Mouse (Mus musculus) megakaryocyte, embryonic 14.5 days (primary cell): Measurements from ENCODE around the gene Manbal. TPM values are rescaled to one million over a fixed set of nuclear protein-coding genes. Genes with fewer than 3 reads are reported as not detected.

Experiments
- H3K27me3 ChIP-seq: replicated peaks from 2 replicates; pipeline ENCODE3; 2012; ENCODE audit warnings: inconsistent platforms
- H3K36me3 ChIP-seq: replicated peaks from 2 replicates; pipeline ENCODE3; 2012; ENCODE audit warnings: low read length, inconsistent platforms, mixed read lengths
- H3K4me1 ChIP-seq: 2 replicates; pipeline ENCODE4 v1.6.1; 2012; ENCODE audit warnings: inconsistent platforms
- H3K4me3 ChIP-seq: replicated peaks from 2 replicates; pipeline ENCODE3; 2012; ENCODE audit warnings: moderate library complexity, mild to moderate bottlenecking, inconsistent platforms
- H3K9me3 ChIP-seq: 2 replicates; pipeline ENCODE4 v1.6.1; 2012; ENCODE audit warnings: inconsistent platforms
- FLI1 ChIP-seq: IDR thresholded peaks from 2 replicates; pipeline ENCODE4 v1.6.1; 2012; ENCODE audit warnings: low read length, inconsistent platforms, mixed read lengths
- GATA1 ChIP-seq: IDR thresholded peaks from 3 replicates; pipeline ENCODE4 v1.6.1; 2012; ENCODE audit warnings: mixed read lengths, low read length, inconsistent platforms, borderline replicate concordance
- polyA plus RNA-seq: library from polyadenylated mRNA; stranded (reverse); fragments of >175 nt; gene quantifications from 2 replicates; pipeline ENCODE4 v1.2.3, GENCODE M21; 2012; ENCODE audit warnings: low replicate concordance; ENCODE audit not compliant: insufficient read depth

Manbal gene
- polyA plus RNA-seq, 1 experiment: 42.3 TPM

DNA sequence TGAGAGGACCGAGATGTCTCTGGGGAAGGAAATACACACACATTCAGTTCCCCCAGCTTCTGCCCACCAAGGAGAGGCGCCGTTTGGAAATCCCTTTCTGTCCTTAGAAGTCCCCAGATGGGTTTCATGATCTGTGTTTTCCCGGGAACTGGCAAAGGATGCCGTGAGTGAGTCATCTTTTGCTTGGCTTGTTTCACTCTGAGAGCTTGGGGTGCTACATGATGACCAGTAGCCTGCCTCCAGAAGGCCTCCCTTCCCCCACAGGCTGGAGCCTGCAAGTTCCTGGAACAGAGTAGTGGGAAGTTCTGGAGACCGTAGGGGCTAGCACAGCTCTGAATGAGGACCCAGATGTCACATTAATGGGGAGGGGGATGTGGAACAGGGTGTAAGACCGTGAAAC lies 40.2 kb downstream of the Manbal start:
- Histone ChIP-seq H3K4me3 (no peak overlapping the region), H3K27me3 (peaks cover 47% of the 10 kb centered on the region), H3K9me3 (no peaks in the 10 kb centered on the region), H3K4me1 (peaks cover 66% of the 10 kb centered on the region), H3K36me3 (no peaks in the 10 kb centered on the region)
- no peak for TF ChIP-seq GATA1
- no peak for TF ChIP-seq FLI1

DNA sequence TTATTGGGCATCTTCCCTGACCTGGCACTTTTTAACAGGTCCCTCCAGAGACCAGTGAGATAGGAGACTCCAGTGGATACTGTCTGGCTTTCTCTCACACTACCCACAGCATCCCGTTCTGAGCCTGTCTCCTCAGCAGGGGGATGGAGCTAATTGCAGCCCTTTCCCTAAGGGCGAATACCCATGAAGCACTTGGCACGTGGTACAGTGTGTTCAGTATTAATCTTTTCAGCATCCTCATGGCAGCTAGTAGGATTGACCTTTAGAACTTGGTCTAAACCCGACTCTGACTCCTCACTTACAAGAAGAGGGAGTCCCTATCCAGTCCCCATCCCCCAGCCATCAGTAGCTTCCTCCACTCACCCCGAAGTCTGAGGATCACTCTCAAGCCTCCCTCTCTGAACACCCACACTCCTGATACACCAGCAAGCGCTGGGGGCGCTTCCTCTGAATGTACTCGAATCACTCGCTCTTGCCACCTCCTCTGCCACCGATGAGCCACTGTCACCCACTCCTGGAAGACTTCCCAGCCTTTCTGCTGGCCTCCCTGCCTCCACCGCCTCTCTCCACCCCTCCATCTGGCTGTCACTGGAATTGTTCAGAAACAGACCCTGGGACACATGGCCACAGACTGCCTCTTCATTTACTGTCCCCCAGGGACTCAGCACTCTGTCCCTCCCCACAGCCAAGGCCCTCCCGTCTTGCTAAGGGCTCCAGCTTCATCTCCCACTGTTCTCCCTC lies 42.6 kb downstream of the Manbal start:
- peaks cover 58% of the 10 kb centered on the region for H3K4me1 ChIP-seq
- H3K9me3 ChIP-seq: no peaks in the 10 kb centered on the region
- H3K36me3 ChIP-seq: no peaks in the 10 kb centered on the region
- TF ChIP-seq GATA1 (no peak), FLI1 (no peak)
- peaks cover 50% of the 10 kb centered on the region for H3K27me3 ChIP-seq
- no peak overlapping the region for H3K4me3 ChIP-seq

DNA sequence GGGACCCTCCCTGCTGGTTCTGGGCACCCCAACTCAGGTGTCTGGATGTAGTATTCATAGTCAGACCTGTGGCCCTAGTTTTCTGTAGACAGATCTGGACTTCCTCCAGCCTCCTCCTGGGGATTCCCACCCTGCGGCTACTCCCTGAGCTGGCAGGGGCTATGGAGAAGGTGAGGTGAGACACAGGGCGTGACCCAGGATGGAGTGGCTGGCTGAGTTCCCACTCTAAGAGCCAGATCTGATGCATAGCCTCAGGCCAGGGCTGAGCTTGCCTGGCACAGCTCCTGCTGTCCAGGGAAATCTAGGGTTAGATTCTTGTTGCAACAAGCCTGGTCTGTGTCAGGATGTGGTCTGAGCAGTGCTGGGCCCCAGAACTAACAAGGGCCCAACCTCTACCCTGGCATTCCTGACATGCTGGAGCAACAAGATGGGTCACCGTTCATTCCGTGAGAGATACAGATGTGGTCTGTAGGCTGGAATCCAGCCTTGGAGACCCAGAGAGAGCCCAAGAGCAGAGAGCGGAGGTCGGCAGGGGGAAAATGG lies 43.8 kb downstream of the Manbal start:
- peaks cover 46% of the 10 kb centered on the region for H3K4me1 ChIP-seq

DNA sequence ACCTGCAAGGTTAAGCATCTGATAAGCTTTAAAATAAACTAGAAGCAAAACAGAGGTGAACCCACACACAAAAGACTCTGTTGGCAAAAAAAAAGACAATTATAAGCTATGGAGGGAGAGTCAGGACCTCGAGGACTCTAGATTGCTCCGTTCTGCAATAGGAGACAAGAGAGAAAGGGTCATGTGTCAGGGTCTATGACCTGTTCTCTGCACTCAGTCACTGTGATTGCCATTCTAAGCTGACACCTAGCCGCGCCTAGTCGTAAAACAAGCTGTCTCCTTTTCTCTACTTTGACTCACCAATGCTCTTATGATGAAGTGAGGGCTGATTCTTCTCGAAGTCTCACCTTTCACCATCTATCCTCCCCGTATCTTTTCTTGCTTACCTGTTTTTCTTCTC lies 45.1 kb downstream of the Manbal start:
- Histone ChIP-seq H3K4me3 (no peak overlapping the region), H3K4me1 (peaks cover 45% of the 10 kb centered on the region), H3K9me3 (no peaks in the 10 kb centered on the region), H3K36me3 (no peaks in the 10 kb centered on the region), H3K27me3 (peaks cover 49% of the 10 kb centered on the region)
- TF ChIP-seq FLI1 (no peak), GATA1 (no peak)

More for the DNA sequence above, 43.8 kb downstream of the Manbal start:
- Histone ChIP-seq H3K27me3 (peaks cover 42% of the 10 kb centered on the region), H3K36me3 (no peaks in the 10 kb centered on the region), H3K4me3 (no peak overlapping the region), H3K9me3 (no peaks in the 10 kb centered on the region)
- TF ChIP-seq FLI1 (no peak), GATA1 (no peak)

DNA sequence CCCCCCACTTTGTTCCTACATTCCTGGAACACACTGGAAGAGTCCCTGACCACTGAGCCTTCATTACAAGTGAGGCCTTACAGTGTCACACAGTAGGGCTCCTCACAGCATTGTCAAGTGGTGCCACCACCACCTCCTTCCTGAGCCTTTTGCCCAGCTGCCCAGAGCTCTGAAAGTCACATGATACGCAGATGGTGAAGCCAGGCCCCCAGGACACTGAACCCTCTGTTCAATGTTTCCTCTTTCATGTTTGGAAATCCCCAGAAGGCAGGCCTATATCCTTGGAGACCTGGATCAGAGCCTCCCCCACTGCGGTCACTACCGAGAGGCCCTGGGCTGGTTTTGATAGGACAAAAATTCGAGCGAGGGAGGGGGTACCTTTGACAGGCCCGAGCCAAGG lies 49.8 kb downstream of the Manbal start:
- no peak overlapping the region for H3K4me3 ChIP-seq
- no peaks in the 10 kb centered on the region for H3K9me3 ChIP-seq
- H3K27me3 ChIP-seq: peaks cover 52% of the 10 kb centered on the region
- no peaks in the 10 kb centered on the region for H3K36me3 ChIP-seq
- H3K4me1 ChIP-seq: peaks cover 44% of the 10 kb centered on the region
- TF ChIP-seq GATA1 (no peak), FLI1 (no peak)

DNA sequence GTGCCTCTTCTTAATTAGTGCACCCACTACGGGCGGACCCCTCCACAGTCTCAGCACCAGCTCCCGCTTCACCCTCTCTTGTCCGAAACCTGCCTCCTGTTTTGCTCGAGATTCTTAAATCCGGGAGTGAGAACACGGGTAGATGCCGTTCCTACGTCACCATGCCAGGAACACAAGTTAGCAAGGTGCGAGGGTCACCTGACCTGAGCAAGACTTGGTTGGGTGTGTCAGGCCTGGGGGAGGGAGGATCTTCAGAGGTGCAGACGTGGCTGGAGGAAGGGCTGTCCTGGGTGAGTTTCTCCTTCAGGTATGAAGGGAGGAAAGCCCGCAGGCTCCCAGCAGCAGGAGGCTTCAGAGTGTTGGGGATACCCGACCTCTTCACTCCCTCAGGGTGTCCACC lies 50.8 kb downstream of the Manbal start, which contains the start of gene Src:
Gene Src, plus strand, starts transcription at position 239 of the 400 bp plus-strand sequence.
- TF ChIP-seq FLI1 (no peak), GATA1 (no peak)
- Histone ChIP-seq H3K36me3 (no peaks in the 10 kb centered on the region), H3K4me3 (peak within 1 kb of the TSS; percentile 28), H3K9me3 (no peaks in the 10 kb centered on the region), H3K4me1 (peaks cover 54% of the 10 kb centered on the region), H3K27me3 (peaks cover 50% of the 10 kb centered on the region)

DNA sequence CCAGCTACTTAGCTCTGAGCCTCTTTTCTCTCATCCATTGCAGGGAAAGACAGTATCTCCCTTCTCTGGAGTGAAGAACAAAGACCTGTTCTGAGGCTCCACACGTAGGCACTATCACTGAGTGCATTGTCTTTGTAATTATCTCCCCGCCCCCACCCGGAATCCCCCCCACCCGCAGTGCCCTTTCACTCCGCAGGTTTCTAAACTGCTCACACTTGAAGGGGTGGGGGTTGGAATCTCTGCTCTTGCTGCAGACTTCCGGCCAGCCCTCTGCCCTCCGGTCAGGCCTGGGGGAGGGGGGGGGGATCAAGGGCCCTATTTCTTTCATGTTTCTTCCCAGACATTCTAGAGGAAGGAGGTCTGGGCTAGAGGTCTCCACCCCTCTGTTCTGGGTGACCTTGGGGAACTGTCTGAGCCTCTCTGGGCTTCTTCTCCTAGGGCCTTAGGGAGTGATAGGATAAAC lies 51.2 kb downstream of the Manbal start:
- TF ChIP-seq FLI1 (no peak), GATA1 (no peak)
- peaks cover 58% of the 10 kb centered on the region for H3K4me1 ChIP-seq

DNA sequence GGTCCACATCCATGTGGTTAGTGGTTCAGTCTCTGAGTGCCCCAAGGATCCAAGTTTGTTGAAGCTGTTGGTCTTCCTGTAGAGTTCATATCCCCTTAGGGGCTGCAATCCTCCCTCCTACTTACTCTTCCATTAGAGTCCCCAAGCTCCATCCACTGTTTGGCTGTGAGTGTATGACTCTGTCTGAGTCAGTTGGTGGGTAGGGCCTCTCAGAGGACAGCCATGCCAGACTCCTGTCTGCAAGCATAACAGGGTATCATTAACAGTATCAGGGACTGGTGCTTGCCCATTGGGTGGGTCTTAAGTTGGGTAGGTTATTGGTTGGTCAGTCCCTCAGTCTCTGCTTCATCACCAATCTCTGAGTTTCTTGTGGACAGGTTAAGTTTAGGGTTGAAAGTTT lies 52.1 kb downstream of the Manbal start:
- H3K9me3 ChIP-seq: no peaks in the 10 kb centered on the region
- H3K4me1 ChIP-seq: peaks cover 61% of the 10 kb centered on the region
- H3K36me3 ChIP-seq: no peaks in the 10 kb centered on the region
- H3K27me3 ChIP-seq: peaks cover 52% of the 10 kb centered on the region
- no peak for TF ChIP-seq FLI1
- no peak for TF ChIP-seq GATA1
- peak overlapping the region; percentile 28 for H3K4me3 ChIP-seq

More for the DNA sequence above, 51.2 kb downstream of the Manbal start:
- no peaks in the 10 kb centered on the region for H3K9me3 ChIP-seq
- H3K4me3 ChIP-seq: no peak overlapping the region
- peaks cover 51% of the 10 kb centered on the region for H3K27me3 ChIP-seq
- H3K36me3 ChIP-seq: no peaks in the 10 kb centered on the region

DNA sequence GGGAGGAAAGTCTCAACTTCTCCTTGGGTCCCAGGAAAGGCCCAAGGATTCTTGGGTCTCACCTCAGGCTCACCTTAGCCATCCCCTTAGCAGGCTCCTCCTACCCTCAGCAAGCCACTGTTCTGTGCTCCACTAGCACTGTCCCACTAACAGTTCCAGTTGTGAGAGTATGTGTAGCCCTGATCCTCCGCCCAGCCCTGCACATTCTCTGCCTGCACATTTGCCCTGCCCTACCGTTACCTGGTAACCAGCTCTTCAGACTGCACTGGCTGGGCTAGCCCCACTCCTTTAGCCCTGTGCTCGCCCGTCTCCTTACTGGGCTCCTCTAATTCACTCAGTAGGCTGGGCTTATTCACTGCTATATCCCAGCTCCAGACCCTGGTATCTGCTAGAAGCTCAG lies 53.0 kb downstream of the Manbal start:
- Histone ChIP-seq H3K4me3 (no peak overlapping the region), H3K9me3 (no peaks in the 10 kb centered on the region), H3K4me1 (peaks cover 70% of the 10 kb centered on the region), H3K36me3 (peaks cover 2% of the 10 kb centered on the region), H3K27me3 (peaks cover 54% of the 10 kb centered on the region)
- no peak for TF ChIP-seq FLI1
- no peak for TF ChIP-seq GATA1

DNA sequence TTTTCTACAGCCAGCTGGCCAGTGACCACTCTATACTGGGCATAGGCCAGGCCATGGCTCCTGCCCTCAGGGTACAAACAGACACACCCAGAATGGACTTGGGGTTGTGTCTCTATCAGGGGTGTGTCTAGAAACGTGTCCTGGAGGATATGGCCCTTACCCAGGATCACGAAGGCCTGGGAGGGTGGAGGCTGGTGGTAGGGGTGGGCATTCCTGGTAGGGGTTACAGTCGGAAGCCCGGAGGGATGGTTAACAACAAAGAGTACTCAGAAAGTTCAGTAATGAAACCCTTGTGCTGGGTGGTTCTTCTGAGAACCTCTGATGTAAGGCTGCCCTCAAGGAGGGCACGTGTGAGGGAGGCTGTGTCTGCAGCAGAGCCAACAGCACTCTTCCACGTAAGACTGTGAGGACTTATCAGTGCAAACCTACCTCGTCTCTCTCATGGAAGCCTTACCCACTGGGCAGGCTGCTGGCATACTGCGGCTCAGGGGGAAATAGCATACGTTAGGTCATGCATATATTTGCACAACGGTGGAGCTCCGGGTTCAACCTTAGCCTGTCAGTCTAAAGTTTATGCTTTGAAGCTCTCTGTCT lies 54.8 kb downstream of the Manbal start:
- no peaks in the 10 kb centered on the region for H3K9me3 ChIP-seq
- peaks cover 48% of the 10 kb centered on the region for H3K27me3 ChIP-seq
- TF ChIP-seq GATA1 (no peak), FLI1 (no peak)
- no peak overlapping the region for H3K4me3 ChIP-seq
- peaks cover 17% of the 10 kb centered on the region for H3K36me3 ChIP-seq
- peaks cover 80% of the 10 kb centered on the region for H3K4me1 ChIP-seq
